Mouse (Mus musculus): Measurements from ENCODE around the gene Slc16a4.

DNA sequence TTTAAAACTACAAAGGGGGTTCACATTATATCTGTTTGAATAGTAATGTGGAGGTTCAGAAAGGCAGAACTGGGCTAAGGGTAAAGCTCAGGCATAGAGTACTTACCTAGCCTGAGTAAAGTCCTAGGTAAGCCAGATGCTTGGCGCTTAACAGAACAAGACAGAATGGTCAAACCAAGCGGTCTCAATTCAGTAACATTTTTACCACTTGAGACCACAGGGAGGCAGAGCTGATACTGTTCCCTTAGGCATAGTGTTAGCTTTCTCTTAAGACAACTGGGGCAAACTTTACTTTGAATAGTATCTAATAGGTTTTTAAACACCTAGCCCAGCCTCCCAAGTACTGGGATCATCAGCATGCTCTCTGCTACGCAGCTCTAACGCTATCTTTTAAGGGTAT, 15.0 kb upstream of the Slc16a4 start:
- no peak for TF ChIP-seq CTCF (IDR thresholded peaks at IDR 0.05; ENCODE audit: control insufficient read depth, insufficient read depth, insufficient read length)
- no peak for TF ChIP-seq MAX (IDR thresholded peaks at IDR 0.05)
